Mouse (Mus musculus): Measurements from ENCODE around the gene Fam166a.
"Not testable (repeated sequence)": the region's sequence is repeated elsewhere in the genome, so short reads cannot be mapped to it uniquely, and the experiment has no call there.

Gene Fam166a

DNA sequence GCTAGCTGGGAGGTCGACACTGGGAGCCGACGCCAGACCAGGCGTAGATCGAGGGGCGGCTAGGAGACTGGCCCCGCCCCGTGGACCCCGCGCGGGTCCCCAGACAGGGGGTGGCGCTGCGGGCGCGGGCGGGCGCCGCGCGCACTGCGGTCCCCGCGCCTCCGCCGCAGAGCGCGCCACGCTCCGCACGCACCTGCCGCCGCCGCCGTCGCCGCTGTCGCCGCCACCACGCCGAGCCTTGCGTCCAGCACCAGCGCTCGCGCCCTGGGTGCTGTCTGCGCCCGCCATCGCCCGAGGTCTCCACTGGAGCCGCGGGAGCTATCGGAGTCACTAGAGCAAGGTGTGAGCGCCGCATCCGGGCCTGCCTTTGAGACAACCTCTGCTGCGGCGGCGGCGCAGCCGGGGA, 23.6 kb downstream of the Fam166a start, which contains the start of the genes Rnf208 and Cysrt1:
Rnf208 (plus strand) TSS at position 155 of the 406 bp plus-strand sequence.
Cysrt1 (minus strand) TSS at position 352 of the 406 bp plus-strand sequence.
- no peak for DNase-seq (ENCODE audit: low spot score)

GRCm38 (mm10) chr2:25243342-25243741, 24.8 kb downstream of the Fam166a start:
- no peak for DNase-seq (ENCODE audit: low spot score)

DNA sequence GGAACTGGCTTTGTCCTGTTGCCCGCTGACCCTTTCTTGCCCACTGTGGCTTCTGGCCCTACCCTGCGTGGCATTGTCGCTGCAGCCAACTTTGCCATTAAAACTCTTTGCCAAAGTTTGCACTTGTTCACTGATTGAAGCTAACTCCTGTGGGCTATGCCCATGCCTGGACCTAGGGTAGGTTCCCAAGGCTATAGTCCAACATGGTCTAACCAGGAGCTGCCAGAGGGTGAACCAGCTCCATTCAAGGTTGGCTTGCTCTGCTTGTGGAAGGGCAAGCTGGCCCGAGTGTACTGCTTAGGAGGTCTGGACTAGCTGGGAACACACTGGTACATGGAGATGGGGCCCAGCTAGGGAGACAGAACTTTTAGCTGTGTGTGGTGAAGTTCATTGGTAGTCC, 25.6 kb downstream of the Fam166a start:
- no peak for DNase-seq (ENCODE audit: low spot score)

DNA sequence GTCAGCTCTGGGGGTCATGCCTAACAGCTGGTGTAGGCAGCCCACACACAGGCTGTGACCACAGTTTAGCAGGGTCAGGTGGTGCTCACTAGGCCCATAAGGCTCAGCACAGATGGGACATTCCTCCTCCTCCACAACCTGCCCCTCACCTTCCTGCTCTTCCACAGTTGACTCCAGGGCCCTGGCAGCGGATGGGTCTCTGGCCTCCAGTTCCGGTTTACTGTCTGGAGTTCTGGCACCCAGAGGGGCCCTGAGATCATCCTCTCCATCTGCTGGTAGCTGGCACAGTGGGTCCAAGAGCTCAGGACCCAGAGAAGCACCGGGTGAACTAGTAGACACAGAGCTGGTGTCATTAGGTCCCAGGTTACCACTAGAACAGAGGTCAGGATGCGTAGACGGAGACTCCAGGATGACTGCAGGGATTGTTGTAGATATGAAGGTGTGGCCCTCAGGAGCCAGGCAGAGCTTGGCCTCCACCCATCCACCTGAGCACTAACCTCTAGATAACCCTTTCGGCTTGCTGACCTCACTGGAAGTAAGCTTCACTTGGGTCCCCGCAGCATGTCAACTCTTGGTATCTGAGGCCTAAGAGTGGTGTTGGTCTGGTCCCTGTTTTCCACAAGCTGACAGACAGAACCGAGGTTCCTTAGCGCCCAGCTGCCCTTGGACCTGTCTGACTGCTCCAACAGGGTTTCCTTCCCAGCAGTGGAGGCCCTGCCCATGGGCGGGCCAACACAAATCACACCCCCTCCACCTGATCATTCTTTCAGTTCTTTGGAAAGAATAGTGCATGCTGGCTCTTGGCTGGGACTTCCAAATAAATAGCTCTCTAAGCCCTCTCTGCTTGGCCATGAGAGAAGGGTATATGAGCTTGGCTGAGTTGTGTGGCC, 27.9 kb downstream of the Fam166a start, which contains the start of gene AL732309.1:
AL732309.1 (minus strand) TSS at position 681 of the 890 bp plus-strand sequence.
- peak; percentile 46 for DNase-seq (ENCODE audit: low spot score)

DNA sequence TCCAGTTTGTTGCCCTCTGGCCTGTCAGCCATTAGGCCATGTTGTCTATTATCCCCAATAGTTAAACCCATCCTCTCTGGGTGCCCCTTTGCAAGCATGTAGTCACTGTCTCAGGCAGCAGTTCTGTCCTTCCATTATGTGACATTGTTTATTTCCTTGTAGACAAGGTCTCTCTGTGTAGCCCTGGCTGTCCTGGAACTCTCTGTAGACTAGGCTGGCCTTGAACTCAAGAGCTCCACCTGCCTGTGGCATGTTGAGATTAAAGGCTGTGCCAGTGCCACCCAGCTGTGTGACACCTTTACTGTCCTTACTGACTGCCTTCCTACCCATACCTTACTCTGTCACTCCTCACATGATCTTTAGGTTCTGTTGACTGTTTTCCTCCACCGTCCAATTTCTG, 33.8 kb downstream of the Fam166a start:
- no peak for DNase-seq (ENCODE audit: low spot score)

DNA sequence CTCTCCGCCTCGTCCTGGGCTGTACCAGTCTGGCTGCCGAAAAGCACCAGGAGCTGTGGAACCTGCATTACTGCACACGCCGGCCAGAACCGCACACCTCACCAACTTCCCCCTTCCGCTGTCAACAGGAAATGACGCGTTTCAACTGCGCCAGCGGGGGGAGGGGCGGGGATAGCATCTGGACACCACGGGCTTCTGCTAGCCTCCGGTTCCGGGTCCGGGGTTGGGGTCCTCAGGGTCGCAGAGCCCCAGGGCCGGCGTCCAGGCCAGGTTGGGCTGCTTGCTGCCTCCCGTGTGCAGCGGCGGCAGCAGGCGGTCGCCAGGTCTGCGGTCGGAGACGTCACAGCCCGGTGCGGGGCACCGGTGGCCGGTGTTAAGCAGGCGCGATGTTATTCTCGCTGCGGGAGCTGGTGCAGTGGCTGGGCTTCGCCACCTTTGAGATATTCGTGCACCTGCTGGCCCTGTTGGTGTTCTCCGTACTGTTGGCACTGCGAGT, 36.8 kb downstream of the Fam166a start, which contains the start of gene Tmem203:
Tmem203 (plus strand) TSS at position 156 of the 496 bp plus-strand sequence.
- peak; percentile 89 for DNase-seq (ENCODE audit: low spot score)

DNA sequence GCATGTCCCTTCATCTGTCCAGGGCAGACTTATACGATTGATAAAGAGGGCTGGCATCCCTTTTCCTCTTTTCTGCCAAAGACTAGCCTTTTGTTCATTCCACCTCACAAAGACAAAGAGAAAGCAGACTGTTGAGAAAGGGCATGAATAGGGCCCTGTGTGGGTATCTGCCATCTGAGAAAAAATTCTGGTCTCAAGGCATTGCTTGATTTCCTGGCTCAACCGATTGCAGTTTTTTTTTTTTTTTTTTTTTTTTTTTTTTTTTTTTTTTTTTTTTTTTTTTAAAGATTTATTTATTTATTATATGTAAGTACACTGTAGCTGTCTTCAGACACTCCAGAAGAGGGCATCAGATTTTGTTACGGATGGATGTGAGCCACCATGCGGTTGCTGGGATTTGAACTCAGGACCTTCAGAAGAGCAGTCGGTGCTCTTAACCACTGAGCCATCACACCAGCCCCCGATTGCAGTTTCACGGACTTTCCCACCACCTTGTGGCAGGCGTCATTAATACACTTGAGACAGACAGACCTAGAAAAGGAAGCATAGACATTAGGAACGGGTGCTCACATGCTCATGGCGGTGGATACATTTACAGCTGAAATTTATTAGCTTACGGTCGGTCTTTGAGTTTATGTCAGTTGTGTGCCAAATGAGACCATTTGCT, 38.0 kb downstream of the Fam166a start:
- peak; percentile 61 for DNase-seq (ENCODE audit: low spot score)

GRCm38 (mm10) chr2:25257250-25257649, 38.7 kb downstream of the Fam166a start:
- DNase-seq (ENCODE audit: low spot score) = not testable (repeated sequence)

DNA sequence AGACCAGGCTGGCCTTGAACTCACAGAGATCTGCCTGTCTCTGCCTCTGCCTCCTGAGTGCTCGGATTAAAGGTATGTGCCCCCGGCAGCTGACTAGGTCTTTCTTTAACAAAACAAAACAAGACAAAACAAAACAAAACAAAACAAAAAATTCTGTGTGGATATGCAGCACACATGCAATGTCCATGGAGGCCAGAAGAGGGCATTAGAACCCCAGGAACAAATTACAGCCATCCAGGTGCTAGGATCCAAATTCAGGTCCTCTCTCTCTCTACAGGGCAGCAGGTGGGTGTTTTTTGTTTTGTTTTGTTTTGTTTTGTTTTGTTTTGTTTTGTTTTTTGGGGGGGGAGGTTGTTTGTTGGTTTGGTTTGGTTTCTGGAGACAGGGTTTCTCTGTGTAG, 40.3 kb downstream of the Fam166a start:
- no peak for DNase-seq (ENCODE audit: low spot score)

DNA sequence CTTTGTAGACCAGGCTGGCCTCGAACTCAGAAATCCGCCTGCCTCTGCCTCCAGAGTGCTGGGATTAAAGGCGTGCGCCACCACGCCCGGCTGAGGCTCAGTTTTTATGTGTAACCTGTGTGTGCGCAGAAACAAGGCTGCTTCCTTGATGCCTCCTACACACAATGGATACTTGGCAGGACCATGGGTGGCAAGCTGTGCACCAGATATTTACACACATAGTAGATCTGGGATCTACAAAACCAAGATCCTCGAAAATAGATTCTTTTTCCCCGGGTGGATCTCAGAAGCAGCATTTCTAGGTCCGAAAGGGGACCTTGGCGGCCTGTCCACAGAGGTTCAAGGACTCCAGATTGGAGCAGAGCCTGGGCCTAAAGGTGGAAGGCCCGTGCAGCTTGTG, 43.3 kb downstream of the Fam166a start:
- DNase-seq (ENCODE audit: low spot score) = no peak

DNA sequence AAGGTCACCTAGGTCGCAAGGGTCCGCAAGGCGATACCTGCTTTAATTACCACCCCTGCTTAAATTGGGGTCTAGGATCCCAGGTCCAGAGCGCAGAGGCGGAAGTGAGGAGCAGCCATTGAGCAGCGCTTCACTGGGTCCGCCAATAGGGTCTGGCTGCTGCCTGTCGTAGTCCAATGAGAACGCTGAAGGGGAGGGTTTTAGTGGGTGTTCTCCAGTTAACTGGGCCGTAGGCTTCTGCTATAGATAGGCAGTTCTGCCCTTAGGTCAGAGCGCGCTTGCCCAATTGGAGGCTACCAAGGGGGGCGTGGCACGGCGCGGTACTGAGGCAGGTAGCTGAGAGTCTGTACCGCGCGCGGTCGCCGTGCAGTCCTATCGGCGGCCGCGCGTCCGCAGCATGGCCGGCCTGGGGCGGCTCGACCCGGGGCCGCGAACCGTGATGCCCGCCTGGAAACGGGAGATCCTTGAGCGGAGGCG, 43.8 kb downstream of the Fam166a start, which contains the start of gene Tprn:
Tprn (plus strand) TSS at position 328 of the 477 bp plus-strand sequence.
- DNase-seq (ENCODE audit: low spot score) = peak; percentile 98

DNA sequence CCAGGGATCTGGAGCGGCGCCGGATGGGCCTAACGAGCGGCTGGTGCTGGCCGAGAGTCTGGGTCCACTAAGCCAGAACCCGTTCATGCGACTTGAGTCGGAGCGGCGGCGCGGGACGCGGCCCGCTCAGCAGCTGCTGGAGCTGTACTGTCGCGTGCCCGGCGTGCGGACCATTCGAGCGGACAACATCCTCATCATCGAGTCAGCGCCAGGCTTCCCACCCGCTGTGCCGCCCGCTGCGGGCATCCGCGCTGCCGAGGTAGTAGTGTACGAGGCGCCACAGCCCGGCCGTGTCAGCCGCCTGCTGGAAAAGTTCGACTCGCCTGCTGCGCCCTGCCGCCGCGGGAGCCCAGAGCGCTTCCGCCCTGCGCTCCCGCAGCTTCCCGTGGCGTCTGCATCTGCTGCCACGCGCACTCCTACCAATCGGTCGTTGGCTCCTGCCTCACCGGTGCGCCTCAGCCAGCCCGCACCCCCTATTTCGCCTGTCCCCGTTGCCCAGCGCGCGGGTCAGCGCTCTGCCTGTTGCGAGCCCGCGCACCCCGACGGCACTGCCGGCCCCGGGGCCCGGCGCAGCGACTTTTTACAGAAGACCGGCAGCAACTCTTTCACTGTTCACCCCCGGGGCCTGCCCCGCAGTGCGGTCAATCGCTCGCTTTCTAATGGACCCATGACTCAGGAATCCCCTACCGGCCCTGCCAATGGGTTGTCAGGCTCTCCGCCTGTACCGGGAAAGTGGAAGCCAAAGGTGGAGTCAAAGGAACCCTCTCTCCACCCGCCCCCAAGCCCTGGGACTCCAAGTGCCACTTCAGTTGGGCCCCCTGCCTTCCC, 44.5 kb downstream of the Fam166a start:
- no peak for DNase-seq (ENCODE audit: low spot score)

DNA sequence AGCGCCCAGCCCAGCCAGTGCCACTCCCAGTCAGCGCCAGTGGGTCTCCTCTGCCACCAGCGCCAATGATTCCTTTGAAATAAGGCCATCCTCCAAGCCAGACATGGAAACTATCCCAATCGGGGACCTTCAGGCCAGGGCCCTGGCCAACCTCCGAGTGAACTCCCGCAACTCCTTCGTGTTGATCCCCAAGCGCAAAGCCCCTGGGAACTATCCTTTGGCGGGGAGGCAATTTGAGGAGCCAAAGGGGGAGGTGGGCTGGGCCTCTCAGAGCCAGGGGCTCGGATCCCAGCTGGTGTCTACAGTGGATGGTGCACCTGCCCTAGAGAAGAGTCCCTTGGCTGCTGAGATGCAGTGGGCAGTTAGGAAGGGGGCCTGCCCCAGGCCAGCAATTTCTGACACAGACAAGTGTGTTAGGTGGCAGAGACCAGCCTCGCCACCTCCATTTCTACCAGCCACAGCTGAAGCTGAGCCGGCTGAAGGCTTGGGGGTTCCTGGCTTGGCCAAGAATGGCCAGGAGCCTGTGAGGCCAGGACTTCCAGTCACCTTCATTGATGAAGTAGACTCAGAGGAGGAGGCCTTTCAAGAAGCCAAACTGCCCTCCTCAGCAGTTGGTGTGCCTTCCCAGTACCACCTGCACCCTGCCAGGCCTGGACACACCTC, 45.2 kb downstream of the Fam166a start:
- DNase-seq (ENCODE audit: low spot score) = no peak

DNA sequence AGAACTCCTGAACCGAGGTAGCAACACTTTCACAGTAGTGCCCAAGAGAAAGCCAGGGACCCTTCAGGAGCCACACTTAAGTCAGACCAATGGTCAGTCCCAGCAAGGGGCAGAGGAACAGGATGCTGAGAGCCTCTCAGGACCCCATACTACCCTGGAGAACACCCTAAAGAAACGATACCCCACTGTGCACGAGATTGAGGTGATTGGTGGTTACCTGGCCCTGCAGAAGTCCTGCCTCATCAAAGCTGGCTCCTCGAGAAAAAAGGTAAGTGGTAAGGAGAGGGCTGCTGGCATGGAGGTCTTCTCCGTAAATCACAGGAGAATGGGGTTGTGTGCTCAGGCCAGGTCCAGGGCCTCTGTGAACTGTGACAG, 45.7 kb downstream of the Fam166a start:
- no peak for DNase-seq (ENCODE audit: low spot score)

GRCm38 (mm10) chr2:25264851-25265250, 46.3 kb downstream of the Fam166a start:
- DNase-seq (ENCODE audit: low spot score) = no peak

- no peak for DNase-seq (ENCODE audit: low spot score)
These were observed 47.5 kb downstream of the Fam166a start for GRCm38 (mm10) chr2:25265897-25266656.

DNA sequence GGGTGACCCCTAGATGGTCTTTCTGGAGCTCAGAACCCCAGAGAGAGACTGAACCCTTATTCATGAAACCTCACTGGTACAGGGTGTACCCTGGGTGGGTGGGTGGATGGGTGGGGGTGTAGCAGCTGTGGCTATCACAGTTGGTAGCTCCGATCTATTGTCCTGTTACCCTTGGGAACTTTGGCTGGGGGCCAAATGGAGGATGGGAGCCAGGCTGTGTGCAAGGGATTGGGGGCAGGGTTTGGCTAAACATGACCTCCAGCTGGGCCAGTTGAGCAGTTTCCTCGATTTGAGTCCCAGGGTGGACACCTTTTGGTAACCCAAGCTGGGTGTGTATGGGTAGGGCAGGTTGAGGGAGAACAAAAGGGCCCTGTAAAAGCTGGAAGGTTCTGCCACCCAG, 48.2 kb downstream of the Fam166a start:
- DNase-seq (ENCODE audit: low spot score) = no peak

DNA sequence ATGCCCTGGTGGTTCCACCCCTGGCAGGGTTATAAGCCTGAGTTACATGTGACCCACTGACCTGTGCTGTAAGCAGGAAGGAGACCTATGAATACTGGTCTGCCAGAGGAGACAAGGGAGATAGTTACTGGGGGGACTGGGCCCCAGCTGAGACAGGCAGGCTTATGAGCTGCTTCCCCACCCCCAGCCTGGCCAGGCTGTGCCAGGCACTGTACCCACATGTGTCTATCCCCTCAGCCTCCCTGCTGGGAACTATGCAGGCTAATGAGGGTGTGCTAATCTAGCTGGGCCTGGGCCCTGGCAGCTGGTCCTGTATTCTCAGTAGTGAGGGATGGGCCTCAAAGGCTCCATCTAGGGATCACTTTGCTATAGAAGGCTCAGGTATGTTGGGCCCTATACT, 48.7 kb downstream of the Fam166a start:
- DNase-seq (ENCODE audit: low spot score) = no peak

DNA sequence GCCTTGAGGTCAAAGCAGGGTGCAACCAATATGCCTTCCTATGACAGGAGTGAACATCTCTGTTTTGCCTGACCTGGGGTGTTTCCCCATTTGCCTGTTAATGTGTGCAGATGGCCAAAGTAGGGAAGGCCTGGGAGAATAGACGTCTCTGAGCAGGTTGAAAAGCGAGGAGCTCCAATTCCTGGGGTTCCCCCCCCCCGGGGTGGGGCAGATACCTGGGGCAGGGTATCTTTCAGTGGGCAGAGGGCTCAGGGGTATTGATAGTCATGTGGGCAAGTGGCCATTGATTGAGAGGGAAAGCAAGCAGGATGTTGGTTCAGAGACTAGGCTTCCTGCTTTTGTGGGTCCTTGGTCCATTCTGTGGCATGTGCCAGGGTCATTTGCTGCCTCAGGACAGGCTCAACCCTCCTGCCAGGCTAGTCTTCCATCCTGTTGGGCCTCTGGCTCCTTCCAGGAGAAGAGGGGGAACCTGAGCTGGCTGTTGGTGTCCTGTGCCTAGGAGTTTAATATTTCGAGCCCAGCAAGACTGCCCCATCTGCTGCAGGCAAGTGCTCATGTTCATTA, 49.3 kb downstream of the Fam166a start:
- DNase-seq (ENCODE audit: low spot score) = no peak

All from lung, postnatal 25 days (tissue).